Mouse (Mus musculus) thymus, adult 2 months (tissue): ENCODE data around the gene Nt5dc2.

Experiments used
- CTCF ChIP-seq: fragments of 200-500 bp; IDR thresholded peaks from 2 replicates; pipeline ENCODE4 v1.5.1; 2012; ENCODE audit warnings: mild to moderate bottlenecking, control low read depth, low read length, moderate library complexity, borderline replicate concordance; ENCODE audit not compliant: control insufficient read depth, poor library complexity, insufficient read depth; ENCODE audit errors: extremely low read depth
- POLR2A ChIP-seq: fragments of 200-500 bp; IDR thresholded peaks from 2 replicates; pipeline ENCODE4 v1.6.1; 2012; ENCODE audit warnings: mild to moderate bottlenecking, low read length, control low read depth, moderate library complexity; ENCODE audit not compliant: control insufficient read depth, poor library complexity, insufficient read depth; ENCODE audit errors: extremely low read depth

DNA sequence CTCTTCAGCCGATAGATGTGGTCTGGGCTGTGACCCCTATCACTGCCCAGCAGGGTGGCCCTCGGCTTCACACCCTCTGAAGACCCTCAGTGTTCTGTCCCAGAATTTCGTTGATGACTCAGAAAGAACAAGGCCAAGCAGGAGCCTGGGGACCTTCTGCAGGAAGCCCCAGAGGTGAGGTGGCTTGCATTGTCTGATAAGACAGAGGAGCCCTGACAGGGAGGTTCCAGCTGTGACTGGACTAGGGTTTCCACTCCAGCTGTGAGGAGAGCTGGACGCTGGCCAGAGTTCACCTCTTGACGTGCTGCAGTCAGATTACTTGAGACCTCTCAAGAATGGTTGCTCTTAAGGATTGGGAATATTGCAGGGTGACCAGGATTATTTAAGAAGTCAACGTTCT lies 1.2 kb downstream of the Nt5dc2 start:
- TF ChIP-seq CTCF (no peak), POLR2A (no peak)
